Mouse (Mus musculus) granulocyte monocyte progenitor cell, adult 5-6 weeks (primary cell): Measurements from ENCODE around the gene Orm1. TPM values are rescaled to one million over a fixed set of nuclear protein-coding genes. Genes with fewer than 3 reads are reported as not detected.

Experiments used
- ATAC-seq: replicated peaks from 2 replicates; pipeline ENCODE4 v1.8.0; 2016; ENCODE audit warnings: mild to moderate bottlenecking, moderate TSS enrichment, inconsistent platforms; ENCODE audit not compliant: poor library complexity, severe bottlenecking
- total RNA-seq, 2 experiments: library from RNA; stranded (forward) in 1 of 2; stranded (reverse) in 1 of 2; fragments of 200-712, 200-1000 nt in 1 of 2; fragments of >200 nt in 1 of 2; fragmentation: Nextera tagmentation in 1 of 2; gene quantifications; 2 replicates each; pipeline ENCODE4 v1.2.3; 2014 to 2017

Orm1 gene
- total RNA-seq, 2 experiments from 2014 or later, result 3.2 TPM; not detected in 1

DNA sequence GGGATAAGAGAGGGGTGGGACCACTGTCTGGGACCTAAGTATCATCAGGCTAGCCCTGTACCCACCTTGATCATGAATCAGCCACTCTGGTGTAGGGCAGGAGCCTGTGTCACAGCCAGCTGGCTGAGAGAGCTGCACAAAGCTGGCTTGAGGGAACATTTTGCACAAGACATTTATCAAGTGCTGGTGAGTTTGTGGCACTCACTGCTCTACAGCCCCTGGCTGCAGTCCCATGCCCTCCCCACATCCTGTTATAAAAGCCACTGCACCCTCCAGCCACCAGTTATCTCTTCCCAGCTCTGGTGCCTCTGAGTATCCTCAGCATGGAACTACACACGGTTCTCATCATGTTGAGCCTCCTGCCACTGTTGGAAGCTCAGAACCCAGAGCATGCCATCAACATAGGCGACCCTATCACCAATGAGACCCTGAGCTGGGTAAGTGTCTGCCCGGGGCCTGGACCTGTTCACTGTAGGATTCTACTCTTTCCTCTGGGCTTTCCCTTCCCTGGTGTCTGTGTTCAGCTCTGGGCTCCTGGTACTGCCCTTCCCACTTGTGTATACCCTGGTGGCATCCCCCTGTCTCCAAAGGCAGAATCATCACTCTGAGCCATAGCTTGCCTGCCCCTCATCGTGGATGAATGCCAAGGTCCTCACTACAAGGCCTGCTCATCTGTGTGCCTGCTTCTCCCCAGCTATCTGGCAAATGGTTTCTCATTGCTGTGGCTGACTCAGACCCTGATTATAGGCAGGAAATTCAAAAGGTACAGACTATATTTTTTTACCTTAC lies 11.7 kb downstream of the Orm1 start, which contains the start of gene Orm3:
Gene Orm3 (plus strand): TSS at position 286 of the 789 bp plus-strand sequence.
- ATAC-seq, result peak; percentile 12

DNA sequence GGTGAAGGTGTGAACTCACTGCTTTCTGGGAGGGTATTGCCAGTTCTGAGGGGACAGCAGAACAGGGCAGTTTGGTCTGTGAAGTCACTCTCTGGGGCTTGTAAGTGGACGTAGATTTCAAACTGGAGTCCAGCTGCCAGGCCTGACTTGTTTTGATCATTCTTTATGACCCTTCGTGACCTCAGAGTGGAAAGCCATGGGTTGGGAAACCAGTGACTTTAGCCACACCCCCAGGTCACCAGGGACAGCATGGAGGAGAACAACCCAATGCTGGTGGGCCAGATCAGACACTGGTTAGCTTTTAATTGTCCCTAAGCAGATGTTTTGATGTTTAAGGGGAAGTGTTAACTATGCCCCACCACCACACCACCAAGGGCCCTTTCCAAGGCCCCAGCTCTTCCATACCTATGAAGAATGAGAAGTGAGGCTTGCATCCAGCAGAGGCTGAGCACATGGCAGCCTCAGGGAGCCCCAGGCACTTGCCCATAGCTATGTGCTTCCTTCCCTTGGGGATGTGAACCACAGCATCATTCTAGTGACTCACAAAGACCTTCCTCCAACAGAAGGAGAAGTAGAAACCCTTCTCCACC lies 12.7 kb downstream of the Orm1 start:
- ATAC-seq, result peak; percentile 50

DNA sequence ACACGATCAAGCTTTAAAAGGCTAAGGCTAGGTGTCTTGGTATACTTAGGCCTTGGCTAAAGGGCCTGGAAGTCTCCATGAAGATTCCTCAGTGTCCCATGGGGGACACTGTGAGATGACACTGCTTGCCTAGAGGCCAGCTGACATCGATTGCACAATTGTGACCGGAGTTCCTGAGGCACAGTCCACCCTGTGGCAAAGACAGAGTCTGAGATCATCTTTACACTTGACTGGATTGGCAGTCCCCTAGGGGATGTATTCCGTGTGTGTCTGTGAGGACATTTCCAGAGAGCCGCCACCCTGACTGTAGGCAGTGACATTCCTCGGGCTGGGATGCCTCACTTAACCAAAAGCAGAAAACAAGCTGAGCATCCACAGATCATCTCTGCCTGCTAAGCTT lies 15.5 kb downstream of the Orm1 start:
- no peak for ATAC-seq

DNA sequence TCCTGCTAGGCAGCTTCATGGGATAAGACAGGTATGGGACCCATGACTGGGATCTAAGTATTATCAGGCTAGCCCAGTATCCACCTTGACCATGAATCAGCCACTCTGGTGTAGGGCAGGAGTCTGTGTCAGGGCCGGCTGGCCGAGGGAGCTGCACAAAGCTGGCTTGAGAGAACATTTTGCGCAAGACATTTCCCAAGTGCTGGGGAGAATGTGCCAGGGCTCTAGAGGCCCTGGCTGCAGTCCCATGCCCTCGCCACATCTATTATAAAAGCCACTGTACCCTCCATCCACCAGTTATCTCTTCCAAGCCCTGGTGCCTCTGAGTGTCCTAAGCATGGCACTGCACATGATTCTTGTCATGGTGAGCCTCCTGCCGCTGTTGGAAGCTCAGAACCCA lies 17.8 kb downstream of the Orm1 start, which contains the start of gene Orm2:
Gene Orm2 (plus strand): TSS at position 300 of the 400 bp plus-strand sequence.
- ATAC-seq, result 0 out of 2 replicates have a peak, but pooled peaks have one; percentile 4

DNA sequence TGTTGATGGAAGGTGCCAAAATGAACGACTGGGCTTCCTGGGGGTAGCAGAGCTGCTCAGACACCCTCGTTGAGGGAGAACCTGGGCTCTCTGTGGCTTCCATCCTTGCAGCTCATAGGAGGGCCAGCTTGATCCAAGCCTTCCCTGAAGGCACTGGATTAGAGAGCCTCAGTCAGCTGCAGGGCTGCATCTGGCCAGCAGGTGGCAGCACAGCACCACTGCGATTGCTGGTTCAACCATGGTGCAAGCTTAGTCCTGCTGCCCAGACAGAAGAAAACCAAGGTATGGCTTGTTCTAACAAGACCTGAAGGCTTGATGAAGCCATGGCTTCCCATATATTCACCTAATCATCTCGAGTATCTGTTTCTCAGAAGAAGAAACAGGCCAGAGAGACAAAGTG lies 24.2 kb downstream of the Orm1 start:
- peak; percentile 74 for ATAC-seq

DNA sequence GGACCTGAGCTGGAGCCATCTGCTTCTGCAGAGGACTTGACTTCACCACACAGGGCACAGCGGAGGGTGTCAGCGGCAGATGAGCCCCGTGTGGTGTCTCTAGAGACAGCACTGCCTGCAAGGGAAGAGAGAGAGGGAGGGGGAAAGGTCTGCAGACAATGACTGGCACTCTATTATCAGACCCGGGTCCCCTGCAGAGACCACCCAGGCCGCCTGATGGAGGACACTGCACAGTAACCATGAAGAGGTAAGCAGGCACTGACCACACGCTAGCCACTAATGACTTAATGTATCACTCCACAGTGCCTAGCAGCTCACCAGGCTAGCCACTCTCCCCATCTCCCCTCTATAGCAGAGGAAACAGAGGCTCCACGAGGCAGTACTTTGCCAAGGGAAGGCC lies 26.5 kb downstream of the Orm1 start:
- ATAC-seq, result no peak

DNA sequence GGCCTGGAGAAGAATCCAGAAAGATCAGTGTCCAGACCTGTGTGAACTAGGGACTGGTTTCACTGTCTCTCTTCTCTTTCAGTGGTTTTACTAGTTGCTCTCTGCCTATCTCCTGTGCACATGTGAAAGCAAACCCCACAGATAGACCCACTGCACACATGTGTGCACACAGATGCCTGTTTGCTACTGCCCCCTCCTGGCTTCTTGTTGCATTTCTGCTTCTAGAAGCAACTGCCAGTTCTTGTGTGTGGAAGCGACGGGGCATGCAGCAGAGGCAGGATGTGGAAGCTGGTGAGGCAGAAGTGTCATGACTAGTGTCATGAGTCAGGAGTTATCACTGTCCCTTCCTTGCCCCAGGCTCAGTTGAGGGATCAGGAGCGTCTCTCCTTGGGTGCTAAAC lies 27.5 kb downstream of the Orm1 start:
- ATAC-seq, result peak; percentile 52

DNA sequence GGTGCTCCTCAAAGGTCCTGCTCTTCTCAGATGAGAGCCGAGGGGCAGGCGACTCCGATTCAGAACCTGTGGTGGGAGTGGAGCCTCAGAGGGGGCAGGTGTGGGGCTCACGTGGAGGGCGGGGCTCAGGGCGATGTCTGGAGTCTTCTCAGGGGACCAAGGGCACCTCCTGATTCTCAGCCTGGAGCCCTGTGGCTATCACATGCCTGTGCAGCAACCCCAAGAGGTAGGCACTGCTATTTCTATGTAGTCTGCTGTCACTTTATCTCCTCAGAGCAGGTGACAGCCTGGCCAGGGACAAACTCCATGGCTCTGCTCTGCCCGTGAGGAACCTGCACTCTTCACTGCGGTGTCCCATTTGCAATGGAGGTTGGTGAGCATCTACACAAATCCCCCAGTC lies 29.0 kb downstream of the Orm1 start:
- no peak for ATAC-seq

DNA sequence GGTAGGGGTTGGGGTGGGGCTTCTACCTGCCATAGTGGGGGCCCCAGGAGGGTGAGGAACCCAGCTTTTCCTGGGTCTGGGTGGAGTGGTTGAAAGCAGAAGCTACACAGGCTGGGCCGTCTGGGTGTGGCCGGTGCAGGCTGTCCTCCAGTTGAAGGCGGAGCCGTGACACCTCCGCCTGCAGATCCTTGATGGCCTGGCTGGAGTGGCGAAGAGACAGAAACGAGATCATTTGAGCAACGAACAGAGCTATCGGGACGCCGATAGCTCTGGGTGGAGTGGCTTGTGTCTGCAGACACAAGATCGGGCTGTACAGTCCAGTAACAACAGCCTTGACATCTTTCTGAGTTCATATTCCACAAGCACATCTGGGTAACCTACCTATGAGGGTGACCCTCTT lies 30.0 kb downstream of the Orm1 start:
- 0 out of 2 replicates have a peak, but pooled peaks have one; percentile 28 for ATAC-seq

DNA sequence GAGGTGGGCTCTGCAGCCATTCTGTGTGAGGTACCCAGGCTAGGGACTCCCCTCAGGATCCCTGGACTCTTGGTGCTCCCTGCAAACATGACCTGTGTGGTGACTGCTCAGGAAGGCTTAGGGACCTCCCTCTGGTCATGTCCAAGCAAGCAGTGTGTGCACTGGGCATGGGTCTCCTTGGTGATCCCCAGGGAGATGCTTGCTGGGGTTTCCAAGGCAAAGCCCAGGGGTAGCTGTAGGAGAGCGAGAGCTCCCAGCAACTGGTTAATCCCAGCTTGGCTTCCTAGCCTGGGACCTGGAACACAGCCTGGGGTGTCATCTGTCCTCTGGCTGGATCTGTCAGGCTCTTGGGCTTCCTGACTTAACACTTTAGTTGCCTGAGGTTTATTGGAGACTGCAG lies 31.0 kb downstream of the Orm1 start:
- no peak for ATAC-seq

DNA sequence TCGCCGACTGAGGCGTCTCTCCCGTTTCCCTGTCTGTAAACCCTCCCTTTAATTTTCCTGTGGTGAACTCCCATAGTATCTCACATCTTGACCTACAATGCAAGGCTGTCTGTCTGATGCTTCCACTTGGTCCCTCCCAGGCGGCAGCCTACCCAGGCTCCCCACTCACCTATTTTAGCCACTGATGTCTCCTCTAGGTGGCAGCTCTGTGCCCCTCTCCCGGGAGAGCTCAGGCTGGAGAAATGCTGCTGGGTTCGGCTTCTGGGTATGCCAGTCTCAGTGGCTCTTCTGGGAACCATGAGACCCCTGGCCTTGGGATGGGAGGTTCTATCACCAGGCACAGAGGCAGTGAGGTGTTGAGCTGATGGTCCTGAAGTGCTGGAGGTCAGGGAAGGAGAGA lies 33.1 kb downstream of the Orm1 start:
- ATAC-seq, result no peak

DNA sequence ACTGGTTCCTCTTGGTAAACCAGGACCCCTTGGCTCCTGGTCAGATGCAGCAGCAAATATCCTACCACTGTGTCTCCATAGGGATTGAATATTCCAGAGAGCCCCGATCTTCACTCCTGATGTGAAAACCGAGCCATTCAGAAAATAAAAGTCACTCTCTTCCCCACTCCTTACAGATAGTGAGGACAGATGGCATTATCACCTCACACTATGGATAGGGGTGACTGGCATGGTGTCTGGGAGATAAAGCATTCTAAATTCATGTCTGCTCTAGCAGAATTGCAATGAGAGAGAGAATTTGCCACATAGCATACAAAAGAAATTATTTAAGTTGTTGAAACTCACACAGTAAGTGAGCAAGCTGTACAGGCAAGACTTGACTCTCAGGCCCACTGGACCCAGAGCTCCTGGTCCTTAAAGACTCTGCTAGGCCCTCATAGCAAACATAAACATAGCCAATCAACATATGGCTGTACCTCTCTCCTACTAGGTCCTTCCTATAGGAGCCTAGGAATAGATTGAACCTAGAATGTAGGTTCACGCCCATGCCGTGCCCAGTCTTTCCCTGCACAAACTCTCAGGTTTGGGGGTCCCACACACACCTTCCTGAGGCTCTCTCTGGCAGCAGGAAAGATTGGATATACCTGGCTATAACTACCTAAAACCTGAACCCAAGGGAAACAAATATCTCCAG lies 38.5 kb downstream of the Orm1 start:
- no peak for ATAC-seq

DNA sequence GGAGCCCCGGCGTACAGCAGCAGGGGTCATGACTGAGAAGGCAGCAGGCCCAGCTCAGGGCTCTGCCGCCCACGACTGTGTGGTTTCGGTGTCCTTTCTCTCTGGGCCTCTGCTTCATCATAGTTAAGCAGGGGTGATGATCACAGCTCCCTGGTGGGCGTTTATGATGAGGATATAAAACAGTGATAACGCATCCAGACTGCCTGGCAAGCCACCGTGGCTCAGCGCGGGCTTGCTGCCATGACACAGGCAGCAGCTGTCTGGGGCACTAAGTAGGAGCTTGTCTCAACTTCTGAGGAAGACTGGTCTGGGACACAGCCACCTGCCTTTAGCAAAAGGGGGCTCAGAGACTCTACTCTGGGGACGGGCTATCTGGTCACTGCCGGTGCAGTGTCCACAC lies 39.1 kb downstream of the Orm1 start:
- no peak for ATAC-seq

DNA sequence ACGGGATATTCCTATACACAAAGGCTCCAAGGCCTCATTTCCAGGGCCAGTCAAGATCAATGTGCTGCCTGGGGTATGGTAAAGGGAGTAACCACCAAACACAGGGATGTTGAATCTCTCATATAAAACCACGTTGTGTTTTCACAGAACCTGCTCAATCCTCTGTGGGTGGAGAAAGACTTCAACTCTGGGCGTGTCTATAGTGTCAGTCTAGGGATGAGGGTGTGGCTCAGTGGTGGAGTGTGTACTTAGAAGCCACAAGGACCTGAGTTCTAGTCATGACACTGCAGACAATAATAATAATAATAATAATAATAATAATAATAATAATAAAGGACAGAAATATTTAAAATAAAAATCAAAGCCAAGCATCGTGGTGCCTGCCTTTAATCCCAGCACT lies 39.9 kb downstream of the Orm1 start:
- ATAC-seq, result no peak

DNA sequence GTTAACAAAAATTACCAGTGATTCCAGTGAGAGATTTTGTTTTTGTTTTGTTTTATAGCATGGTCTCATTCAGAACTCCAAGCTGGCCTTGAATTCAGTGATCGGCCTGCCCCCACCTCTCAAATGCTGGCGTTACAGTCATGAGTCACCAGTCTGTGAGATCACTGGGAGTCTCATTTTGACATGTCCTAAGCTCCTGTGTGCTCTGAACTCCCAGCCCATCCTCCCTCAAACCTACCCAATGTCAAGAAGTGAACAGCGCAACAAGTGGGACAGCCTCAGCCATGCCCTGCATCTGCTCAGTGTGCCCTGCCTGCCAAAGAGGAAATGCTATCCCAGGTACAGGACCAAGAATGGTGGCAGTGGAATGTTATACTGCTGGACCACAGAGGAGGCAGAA lies 40.9 kb downstream of the Orm1 start:
- no peak for ATAC-seq

DNA sequence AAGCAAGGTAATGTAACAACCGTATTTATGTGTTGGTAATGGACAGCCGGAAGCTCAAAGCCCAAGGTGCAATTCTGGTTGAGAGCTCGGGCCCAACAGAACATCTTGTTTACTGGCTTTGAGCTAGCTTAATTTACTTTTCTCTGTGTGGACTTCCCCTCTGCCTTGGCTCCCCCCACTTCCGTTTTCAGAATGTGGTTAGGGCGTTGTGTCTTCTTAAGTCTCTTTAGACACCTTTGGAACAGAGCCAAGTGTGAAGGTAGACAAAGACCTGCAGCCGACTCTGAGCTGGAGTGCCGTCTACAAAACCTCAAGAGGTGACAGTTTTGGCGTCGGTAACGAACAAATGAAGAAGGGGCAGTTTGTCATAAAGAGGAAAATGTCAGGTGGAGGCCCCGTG lies 41.4 kb downstream of the Orm1 start:
- peak; percentile 59 for ATAC-seq

DNA sequence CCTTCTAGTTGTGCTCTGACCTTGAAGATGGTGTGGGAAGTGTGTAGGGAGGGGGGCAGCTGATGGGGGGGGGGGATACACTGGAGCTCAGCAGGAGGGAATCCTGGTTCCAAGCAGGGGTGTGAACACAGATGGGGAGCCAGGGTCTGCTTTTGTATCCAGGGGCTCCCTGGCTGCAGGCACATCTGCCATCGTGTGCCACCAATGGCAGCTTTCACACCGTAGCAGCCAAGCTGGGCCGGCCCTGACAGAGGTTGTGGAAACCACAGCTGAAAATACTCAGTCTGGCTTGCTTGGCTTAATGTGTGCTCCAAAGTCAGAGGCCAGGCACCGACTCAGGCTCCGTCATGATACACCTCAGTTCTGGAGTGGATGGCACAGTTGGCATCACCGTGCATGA lies 43.7 kb downstream of the Orm1 start:
- no peak for ATAC-seq

DNA sequence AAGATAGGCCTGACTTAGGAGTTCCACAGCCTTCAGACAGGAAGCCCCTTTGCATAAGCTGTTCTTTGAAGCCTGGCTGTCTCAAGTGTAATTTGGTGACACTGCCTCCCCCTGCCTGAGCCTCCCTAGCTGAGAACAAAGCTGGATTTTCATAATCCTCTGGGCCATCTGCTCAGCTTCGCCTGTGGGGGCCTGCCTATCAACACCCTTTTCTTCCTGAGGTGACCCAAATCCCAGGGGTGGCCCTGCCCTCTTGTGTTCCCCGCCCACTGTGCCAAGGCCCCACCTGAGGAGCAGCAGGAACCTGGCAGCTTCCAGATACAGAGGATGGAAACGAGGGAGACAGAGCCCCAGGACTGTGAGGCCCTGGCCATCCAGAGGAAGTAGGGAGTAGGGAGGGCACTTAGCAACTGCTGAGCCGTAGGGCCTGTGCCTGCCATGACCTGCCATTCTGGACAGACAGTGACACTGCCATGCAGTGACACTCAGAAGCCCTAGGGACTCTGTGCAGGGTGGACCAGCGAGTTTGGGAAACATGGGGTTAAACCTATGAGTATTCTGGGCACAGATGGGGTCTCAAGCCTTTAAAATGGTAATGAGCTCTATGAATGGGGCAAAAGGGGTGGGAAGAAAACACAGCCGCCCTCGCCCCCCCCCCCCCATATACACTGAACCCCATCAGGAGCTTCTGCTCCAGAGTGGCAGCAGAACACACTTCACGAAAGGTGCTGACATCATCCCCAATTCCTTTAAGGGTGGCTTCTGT lies 44.9 kb downstream of the Orm1 start:
- ATAC-seq, result no peak

DNA sequence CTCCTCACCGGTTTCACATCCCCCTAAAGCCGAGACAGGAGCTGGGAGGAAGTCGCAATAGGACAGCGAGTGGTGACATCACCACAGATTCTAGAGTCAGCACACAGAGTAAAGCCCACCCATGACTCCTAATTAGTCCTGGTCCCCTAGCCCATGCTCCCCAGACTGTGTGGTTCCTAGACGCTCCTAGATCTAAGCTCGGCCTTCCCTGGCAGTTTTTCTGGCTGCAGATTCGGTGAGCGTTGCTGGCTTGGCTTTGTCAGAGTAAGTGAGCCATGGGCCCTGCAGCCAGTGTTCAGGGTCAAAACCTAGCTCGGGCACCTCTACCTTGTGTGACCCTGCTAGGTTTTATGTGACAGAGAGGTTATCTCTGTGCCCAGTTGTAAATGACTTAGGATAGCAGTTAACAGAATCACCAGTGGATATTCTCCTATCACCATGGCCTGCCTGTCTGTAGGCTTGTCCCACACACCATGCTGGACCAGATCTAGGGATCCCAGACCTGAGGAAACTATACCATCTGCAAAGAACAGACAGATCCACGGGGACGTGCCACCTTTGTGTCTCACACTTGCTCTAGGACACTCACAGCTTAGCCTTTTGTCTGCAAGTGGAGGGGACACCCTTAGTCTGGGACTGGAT lies 45.6 kb downstream of the Orm1 start:
- peak; percentile 73 for ATAC-seq

DNA sequence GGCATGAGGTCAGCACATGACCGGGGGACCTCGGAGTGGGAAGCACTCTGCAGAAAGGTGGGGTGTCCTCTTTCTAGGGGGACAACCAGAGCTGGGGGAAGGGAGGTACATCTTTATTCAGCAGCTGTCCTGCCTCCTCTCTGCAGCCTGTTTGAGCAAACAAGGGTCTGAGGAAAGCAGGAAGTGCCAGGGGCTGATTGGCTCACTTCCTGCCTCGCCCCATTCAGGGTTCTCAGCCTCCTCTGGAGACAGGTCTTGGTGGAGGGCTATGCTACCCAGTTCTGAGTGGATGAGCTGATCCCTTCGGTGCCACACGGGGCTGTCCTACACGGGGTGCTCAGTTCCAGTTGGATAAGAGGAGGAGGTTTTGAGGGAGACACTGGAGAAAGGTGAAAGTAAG lies 47.0 kb downstream of the Orm1 start:
- peak; percentile 82 for ATAC-seq
